Mouse (Mus musculus): ENCODE results near the gene Efcab9. TPM values are rescaled to one million over a fixed set of nuclear protein-coding genes. Genes with fewer than 3 reads are reported as not detected.
A peak's percentile ranks its signal among the peaks of the same experiment; 100 is the strongest.

The Efcab9 gene
- polyA plus RNA-seq, 1 experiment from 2014 or later: not detected

DNA sequence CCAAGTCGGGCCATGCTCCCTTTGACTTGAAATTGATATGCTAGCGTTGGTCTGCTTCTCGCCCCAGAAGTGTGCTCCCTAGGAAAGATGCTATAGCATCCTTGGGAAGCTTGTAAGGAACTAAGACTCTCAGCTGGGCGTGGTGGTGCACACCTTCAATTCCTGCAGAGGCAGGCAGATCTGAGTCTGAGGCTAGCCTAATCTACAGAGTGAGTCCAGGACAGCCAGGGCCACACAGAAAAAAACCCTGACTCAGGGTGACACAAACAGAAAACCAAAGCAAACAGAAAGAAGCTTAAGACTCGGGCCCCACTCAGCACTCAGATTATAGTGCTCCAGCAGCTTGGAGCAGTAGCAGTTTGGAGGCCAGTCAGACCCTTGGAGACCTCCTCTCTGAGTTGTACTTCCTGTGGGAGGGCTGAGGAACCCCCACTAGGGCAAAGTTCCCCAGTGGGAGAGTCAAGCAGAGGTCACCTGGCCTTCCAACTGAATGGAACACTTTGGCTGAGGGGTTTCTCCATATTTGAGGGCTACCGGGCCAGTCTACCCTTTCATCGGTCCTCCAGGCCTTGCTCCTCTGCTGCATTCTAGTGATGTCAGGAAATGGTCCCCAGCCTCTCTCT is 2.7 kb upstream of the Efcab9 start:
- Histone ChIP-seq H3K9me3 (ENCODE audit: control insufficient read depth, low read length) (no peaks in the 10 kb centered on the region), H3K27me3 (replicated peaks; ENCODE audit: control insufficient read depth, insufficient read depth, low read length) (no peaks in the 10 kb centered on the region; the same call in 1 of the 2 replicates), H3K4me3 (ENCODE audit: low read length) (no peak overlapping the region), H3K36me3 (ENCODE audit: control insufficient read depth, insufficient read depth, low read length) (no peaks in the 10 kb centered on the region), H3K4me1 (ENCODE audit: control insufficient read depth, insufficient read depth, low read depth, low read length) (peaks cover 11% of the 10 kb centered on the region), H3K27ac (ENCODE audit: low read depth, low read length) (no peak overlapping the region), H3K9ac (ENCODE audit: low read depth, low read length) (no peak overlapping the region), H3K4me2 (ENCODE audit: low read length) (peak overlapping the region; percentile 99)
- no peak for ATAC-seq
- WGBS: 75% methylated on average over 7 of the region's 7 CpGs

- Histone ChIP-seq H3K4me2 (ENCODE audit: low read length) (peak overlapping the region; percentile 99), H3K27ac (ENCODE audit: low read depth, low read length) (peak overlapping the region; percentile 24; the same call in 1 of the 2 replicates), H3K9me3 (ENCODE audit: control insufficient read depth, low read length) (no peaks in the 10 kb centered on the region), H3K9ac (ENCODE audit: low read depth, low read length) (peak overlapping the region; percentile 79), H3K27me3 (replicated peaks; ENCODE audit: control insufficient read depth, insufficient read depth, low read length) (no peaks in the 10 kb centered on the region; the same call in 1 of the 2 replicates), H3K4me1 (ENCODE audit: control insufficient read depth, insufficient read depth, low read depth, low read length) (peaks cover 11% of the 10 kb centered on the region), H3K36me3 (ENCODE audit: control insufficient read depth, insufficient read depth, low read length) (no peaks in the 10 kb centered on the region), H3K4me3 (ENCODE audit: low read length) (peak overlapping the region; percentile 71)
- ATAC-seq: peak; percentile 56
- WGBS: 1% methylated on average over 24 of the region's 24 CpGs
Measured at GRCm38 (mm10) chr11:32533482-32534261, 1.8 kb upstream of the Efcab9 start.

GRCm38 (mm10) chr11:32532765-32533481 is 1.0 kb upstream of the Efcab9 start, which contains the start of gene Stk10:
Gene Stk10 (plus strand): TSS chr11:32533305.
- peak within 1 kb of the TSS; percentile 24; the same call in 1 of the 2 replicates for H3K27ac ChIP-seq (ENCODE audit: low read depth, low read length)
- ATAC-seq: peak; percentile 95
- no peaks in the 10 kb centered on the region; the same call in 1 of the 2 replicates for H3K27me3 ChIP-seq (replicated peaks; ENCODE audit: control insufficient read depth, insufficient read depth, low read length)
- H3K36me3 ChIP-seq (ENCODE audit: control insufficient read depth, insufficient read depth, low read length): no peaks in the 10 kb centered on the region
- under 1% methylated on average over 38 of the region's 82 CpGs for WGBS
- no peaks in the 10 kb centered on the region for H3K9me3 ChIP-seq (ENCODE audit: control insufficient read depth, low read length)
- peak within 1 kb of the TSS; percentile 71 for H3K4me3 ChIP-seq (ENCODE audit: low read length)
- H3K4me1 ChIP-seq (ENCODE audit: control insufficient read depth, insufficient read depth, low read depth, low read length): peaks cover 11% of the 10 kb centered on the region
- H3K4me2 ChIP-seq (ENCODE audit: low read length): peak within 1 kb of the TSS; percentile 99
- H3K9ac ChIP-seq (ENCODE audit: low read depth, low read length): peak within 1 kb of the TSS; percentile 79

DNA sequence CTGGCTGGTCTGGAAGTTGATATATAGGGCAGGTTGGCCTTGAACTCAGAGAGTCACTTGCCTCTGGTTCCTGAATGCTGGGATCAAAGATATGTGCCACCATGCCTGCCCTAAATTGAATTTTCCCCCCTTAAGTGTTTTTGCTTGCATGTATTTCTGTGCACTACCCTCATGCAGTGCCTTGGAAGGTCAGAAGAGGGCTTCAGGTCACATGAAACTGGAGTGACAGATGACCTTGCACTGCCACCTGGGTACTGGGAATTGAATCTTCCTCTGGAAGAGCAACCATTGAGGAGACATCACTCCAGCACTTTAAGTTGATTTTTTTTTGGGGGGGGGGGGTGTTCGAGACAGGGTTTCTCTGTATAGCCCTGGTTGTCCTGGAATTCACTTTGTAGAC is 1.7 kb downstream of the Efcab9 start:
- no peak for ATAC-seq
- no peaks in the 10 kb centered on the region; the same call in 1 of the 2 replicates for H3K27me3 ChIP-seq (replicated peaks; ENCODE audit: control insufficient read depth, insufficient read depth, low read length)
- no peak overlapping the region for H3K27ac ChIP-seq (ENCODE audit: low read depth, low read length)
- H3K36me3 ChIP-seq (ENCODE audit: control insufficient read depth, insufficient read depth, low read length): no peaks in the 10 kb centered on the region
- no peak overlapping the region for H3K4me2 ChIP-seq (ENCODE audit: low read length)
- WGBS: 100% methylated on average over 1 of the region's 1 CpGs
- H3K4me3 ChIP-seq (ENCODE audit: low read length): no peak overlapping the region
- no peak overlapping the region for H3K9ac ChIP-seq (ENCODE audit: low read depth, low read length)
- no peaks in the 10 kb centered on the region for H3K9me3 ChIP-seq (ENCODE audit: control insufficient read depth, low read length)
- H3K4me1 ChIP-seq (ENCODE audit: control insufficient read depth, insufficient read depth, low read depth, low read length): peaks cover 11% of the 10 kb centered on the region

DNA sequence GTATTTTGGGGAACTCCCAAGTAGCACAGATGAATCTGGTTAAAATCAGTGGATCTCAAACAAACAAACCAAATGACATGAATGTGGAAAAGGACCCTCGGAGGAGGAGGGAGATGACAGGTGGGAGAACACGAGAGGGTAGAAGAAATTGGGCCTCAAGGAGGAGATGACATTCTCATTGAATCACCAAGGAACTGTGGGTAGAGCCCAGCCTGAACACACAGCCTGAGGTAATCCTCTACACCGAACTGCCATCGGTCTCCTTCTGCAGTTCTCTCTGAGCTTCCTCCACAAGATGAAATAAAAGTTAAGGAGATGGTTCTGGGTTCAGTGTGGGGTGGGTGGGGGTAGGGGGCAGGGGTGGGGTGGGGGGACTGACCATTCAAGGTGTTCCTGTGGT is 4.9 kb downstream of the Efcab9 start:
- no peaks in the 10 kb centered on the region for H3K4me1 ChIP-seq (ENCODE audit: control insufficient read depth, insufficient read depth, low read depth, low read length)
- H3K4me2 ChIP-seq (ENCODE audit: low read length): no peak overlapping the region
- no peaks in the 10 kb centered on the region for H3K9me3 ChIP-seq (ENCODE audit: control insufficient read depth, low read length)
- 89% methylated on average over 4 of the region's 4 CpGs for WGBS
- H3K9ac ChIP-seq (ENCODE audit: low read depth, low read length): no peak overlapping the region
- no peak for ATAC-seq
- H3K27me3 ChIP-seq (replicated peaks; ENCODE audit: control insufficient read depth, insufficient read depth, low read length): no peaks in the 10 kb centered on the region; the same call in 1 of the 2 replicates
- H3K36me3 ChIP-seq (ENCODE audit: control insufficient read depth, insufficient read depth, low read length): no peaks in the 10 kb centered on the region; the same call in 1 of the 2 replicates
- H3K27ac ChIP-seq (ENCODE audit: low read depth, low read length): no peak overlapping the region
- H3K4me3 ChIP-seq (ENCODE audit: low read length): no peak overlapping the region

GRCm38 (mm10) chr11:32524122-32524920 is 7.6 kb downstream of the Efcab9 start:
- WGBS: 86% methylated on average over 11 of the region's 11 CpGs
- Histone ChIP-seq H3K4me3 (ENCODE audit: low read length) (no peak overlapping the region), H3K36me3 (ENCODE audit: control insufficient read depth, insufficient read depth, low read length) (no peaks in the 10 kb centered on the region; the same call in 1 of the 2 replicates), H3K27ac (ENCODE audit: low read depth, low read length) (no peak overlapping the region), H3K27me3 (replicated peaks; ENCODE audit: control insufficient read depth, insufficient read depth, low read length) (no peaks in the 10 kb centered on the region), H3K4me2 (ENCODE audit: low read length) (no peak overlapping the region), H3K9ac (ENCODE audit: low read depth, low read length) (no peak overlapping the region), H3K4me1 (ENCODE audit: control insufficient read depth, insufficient read depth, low read depth, low read length) (no peaks in the 10 kb centered on the region), H3K9me3 (ENCODE audit: control insufficient read depth, low read length) (no peaks in the 10 kb centered on the region)
- no peak for ATAC-seq

GRCm38 (mm10) chr11:32521246-32521645 is 10.6 kb downstream of the Efcab9 start:
- 84% methylated on average over 2 of the region's 2 CpGs for WGBS
- Histone ChIP-seq H3K27me3 (replicated peaks; ENCODE audit: control insufficient read depth, insufficient read depth, low read length) (no peaks in the 10 kb centered on the region), H3K27ac (ENCODE audit: low read depth, low read length) (no peak overlapping the region), H3K4me3 (ENCODE audit: low read length) (no peak overlapping the region), H3K9me3 (ENCODE audit: control insufficient read depth, low read length) (no peaks in the 10 kb centered on the region), H3K9ac (ENCODE audit: low read depth, low read length) (no peak overlapping the region), H3K36me3 (ENCODE audit: control insufficient read depth, insufficient read depth, low read length) (peaks cover 3% of the 10 kb centered on the region; the same call in 1 of the 2 replicates), H3K4me2 (ENCODE audit: low read length) (no peak overlapping the region), H3K4me1 (ENCODE audit: control insufficient read depth, insufficient read depth, low read depth, low read length) (no peaks in the 10 kb centered on the region)
- ATAC-seq: no peak

DNA sequence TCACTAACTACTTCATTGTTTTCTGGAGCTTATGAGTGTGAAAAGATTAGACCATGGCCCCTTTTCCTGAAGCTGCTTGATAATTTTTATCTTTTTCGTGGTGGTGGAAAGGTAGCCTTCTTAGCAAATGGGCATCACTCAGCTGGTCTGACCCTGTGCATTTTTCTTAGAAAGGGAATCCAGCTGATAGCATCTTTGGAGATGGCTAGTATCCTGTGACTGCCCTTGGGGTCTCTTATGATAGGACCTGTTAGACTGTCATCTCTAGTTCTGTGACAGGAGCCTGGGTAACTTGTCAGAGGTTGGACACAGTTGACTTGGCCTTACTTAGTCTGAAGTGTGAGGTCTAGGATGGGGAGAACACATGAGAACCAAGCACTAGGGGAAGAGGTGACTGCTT is 12.5 kb downstream of the Efcab9 start:
- WGBS: 97% methylated on average over 1 of the region's 1 CpGs
- ATAC-seq: no peak

More for the DNA sequence above, 12.5 kb downstream of the Efcab9 start:
- Histone ChIP-seq H3K27ac (ENCODE audit: low read depth, low read length) (no peak overlapping the region), H3K27me3 (replicated peaks; ENCODE audit: control insufficient read depth, insufficient read depth, low read length) (no peaks in the 10 kb centered on the region), H3K4me1 (ENCODE audit: control insufficient read depth, insufficient read depth, low read depth, low read length) (no peaks in the 10 kb centered on the region), H3K9ac (ENCODE audit: low read depth, low read length) (no peak overlapping the region), H3K36me3 (ENCODE audit: control insufficient read depth, insufficient read depth, low read length) (peaks cover 5% of the 10 kb centered on the region; the same call in 1 of the 2 replicates), H3K9me3 (ENCODE audit: control insufficient read depth, low read length) (no peaks in the 10 kb centered on the region), H3K4me2 (ENCODE audit: low read length) (no peak overlapping the region), H3K4me3 (ENCODE audit: low read length) (no peak overlapping the region)
